Mouse (Mus musculus): ENCODE results near the gene Cacna1c. TPM values are rescaled to one million over a fixed set of nuclear protein-coding genes. Genes with fewer than 3 reads are reported as not detected.

The Cacna1c gene
- polyA plus RNA-seq, 2 experiments from 2014 or later = 0.49 to 1.4 TPM

- ATAC-seq = no peak
Observed at GRCm38 (mm10) chr6:118779201-118779600, 417.0 kb downstream of the Cacna1c start.

DNA sequence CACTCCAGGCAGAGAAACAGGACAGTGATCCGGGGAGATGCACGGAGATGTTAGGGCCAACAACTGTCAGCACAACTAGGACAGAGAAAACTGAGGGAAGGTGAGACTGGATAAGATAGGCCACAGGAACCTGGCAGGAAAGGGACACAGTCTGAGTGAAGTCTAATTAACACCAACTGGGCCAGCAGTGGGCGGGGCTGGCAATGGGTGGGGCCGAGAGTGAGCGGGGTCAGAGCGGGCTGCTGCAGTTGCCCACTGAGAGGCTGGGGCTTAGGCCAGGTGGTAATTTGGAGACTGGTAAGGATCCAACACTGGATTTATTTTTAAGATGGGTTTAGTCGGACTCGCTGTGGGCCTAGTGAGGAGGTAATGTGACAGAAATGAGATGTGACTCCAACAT is 418.8 kb downstream of the Cacna1c start:
- ATAC-seq = no peak

DNA sequence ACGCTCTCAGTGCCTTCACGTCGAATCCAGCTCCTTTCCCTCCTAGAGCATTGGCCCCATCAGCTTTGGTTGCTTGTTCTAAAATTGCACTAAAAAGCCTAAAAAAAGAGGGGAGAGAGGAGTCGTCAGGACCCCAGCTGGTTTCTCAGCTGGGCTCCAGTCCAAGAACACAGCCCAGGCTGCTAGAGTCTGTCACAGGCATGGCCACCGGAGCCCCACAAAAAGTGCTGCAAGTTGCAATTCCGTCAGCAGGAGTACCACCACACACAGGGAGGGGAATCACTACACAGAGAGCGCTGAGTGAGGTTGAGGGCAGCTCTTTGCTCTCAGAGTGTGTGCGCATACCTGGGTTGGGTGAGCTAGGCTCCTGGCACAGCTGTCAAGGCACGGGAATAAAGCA is 419.8 kb downstream of the Cacna1c start:
- ATAC-seq = no peak

DNA sequence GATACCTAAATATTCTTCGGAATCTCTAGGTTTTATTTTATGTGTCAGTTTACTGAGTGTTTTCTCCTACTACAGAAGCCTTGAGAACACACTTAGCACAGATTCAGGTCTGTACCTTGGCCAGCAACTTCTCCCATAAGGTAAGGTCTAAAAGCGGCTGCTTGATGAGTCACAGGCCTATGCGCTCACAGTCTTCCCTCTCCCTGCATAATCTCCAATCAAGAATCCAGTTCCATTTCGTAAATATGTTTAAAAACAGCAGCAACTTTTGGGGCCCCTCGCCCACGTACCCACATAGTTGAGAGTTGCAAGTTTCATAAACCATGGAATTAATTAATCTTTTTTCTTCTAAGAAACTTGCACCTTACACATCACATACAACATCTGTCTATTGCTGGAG is 423.6 kb downstream of the Cacna1c start:
- ATAC-seq = no peak

DNA sequence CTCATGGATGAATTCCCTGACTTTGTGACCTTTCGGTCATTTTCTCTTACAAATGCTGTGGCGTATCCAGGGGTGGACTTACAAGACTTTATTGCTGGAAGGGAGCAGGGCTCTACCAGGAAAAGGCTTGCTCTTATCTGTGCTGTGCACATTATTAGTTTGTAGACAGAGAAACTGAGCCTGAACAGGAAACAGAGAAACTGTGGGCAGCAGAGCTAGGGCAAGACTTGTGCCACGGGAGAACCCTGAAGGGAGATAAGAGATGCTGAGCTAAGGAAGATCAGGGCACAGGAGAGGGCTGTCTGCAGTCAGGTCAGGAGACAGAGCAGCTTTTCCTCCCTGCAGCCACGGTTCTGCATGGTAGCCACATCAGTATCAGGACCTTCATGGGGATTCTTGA is 425.1 kb downstream of the Cacna1c start:
- no peak for ATAC-seq

GRCm38 (mm10) chr6:118770396-118770795 is 425.8 kb downstream of the Cacna1c start:
- ATAC-seq = no peak

DNA sequence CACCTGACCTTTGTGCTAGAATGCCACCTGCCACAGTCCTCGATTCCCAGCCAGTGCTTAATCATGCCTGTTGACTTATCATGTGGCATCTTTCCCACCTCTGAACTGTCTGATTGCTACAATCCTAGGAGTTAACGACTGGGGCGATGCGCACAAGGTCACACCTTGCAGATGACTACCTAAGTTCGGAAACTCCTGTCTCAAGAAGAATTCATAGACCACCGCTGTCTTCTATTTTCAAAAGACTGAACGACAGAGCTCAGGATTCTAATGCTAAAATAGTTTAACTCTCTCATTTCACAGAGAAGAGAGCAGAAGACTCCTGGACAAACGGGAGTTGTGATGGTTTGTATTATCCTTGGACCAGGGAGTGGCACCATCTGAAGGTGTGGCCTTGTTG is 426.4 kb downstream of the Cacna1c start:
- no peak for ATAC-seq

DNA sequence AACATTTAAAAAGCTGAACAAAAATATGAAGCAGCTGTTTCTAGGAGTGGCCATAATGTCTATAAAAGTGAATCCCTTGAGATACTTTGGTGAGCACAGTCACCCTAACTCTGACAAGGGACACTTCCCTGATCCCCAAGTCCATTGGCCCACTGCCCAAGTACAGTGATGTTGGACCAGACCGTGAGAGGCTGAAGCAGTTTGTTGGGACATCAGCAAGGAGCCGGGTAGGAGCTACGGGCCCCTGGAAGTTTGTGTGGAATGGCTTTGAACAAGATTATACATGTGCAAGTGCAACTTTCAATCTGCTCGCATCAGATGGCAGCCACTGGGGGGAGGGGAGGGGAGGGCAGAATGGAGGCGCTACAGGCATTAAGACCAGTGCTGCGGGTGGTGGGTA is 428.5 kb downstream of the Cacna1c start:
- no peak for ATAC-seq

DNA sequence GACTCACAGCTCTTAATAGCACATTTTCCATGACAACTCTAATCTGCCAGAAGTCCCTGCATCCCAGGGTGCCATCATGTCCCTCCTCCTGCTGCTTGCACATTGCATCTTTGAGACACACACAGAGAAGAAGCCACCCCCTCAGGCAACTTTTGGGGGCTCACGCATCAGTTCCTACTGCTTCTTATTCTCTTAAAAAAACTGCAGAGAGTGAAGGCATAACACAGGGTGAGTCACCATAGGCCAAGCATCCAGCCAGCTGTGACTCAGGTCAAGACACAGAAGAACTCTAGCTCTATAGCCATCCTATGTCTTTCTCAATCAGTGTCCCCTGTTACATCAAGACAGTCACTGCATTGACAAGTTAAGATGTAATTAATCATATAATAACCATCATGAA is 431.0 kb downstream of the Cacna1c start:
- ATAC-seq = no peak

GRCm38 (mm10) chr6:118759015-118759414 is 437.2 kb downstream of the Cacna1c start:
- no peak for ATAC-seq

DNA sequence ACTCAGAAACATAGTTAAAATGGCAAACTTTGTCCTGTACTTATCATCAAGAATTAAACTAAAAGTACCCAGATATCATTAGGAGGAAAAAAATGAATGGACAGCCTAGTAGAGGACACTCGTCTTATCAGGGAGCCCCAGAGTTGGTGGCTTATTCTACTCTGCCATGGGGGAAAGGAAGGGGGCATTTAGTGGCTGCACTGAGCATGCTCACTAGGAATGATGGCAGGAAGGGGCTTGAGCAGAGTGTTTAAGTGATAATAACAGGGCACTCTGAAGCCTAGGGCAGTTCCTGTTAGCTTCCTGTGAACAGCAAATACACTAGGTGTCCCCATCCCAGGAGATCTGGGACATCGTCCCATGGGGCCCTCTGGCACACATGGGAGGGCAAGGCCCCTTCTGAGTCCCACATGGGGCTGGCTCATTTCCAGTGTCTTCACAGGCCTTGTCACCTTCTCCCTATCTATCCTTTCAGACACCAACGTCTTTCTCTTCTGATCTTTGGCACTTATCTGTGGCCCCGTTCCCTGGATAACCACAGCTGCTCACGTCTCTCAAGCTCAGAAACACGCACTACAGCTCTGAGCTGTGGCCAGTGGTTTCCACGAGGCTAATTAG is 437.8 kb downstream of the Cacna1c start:
- ATAC-seq = no peak

DNA sequence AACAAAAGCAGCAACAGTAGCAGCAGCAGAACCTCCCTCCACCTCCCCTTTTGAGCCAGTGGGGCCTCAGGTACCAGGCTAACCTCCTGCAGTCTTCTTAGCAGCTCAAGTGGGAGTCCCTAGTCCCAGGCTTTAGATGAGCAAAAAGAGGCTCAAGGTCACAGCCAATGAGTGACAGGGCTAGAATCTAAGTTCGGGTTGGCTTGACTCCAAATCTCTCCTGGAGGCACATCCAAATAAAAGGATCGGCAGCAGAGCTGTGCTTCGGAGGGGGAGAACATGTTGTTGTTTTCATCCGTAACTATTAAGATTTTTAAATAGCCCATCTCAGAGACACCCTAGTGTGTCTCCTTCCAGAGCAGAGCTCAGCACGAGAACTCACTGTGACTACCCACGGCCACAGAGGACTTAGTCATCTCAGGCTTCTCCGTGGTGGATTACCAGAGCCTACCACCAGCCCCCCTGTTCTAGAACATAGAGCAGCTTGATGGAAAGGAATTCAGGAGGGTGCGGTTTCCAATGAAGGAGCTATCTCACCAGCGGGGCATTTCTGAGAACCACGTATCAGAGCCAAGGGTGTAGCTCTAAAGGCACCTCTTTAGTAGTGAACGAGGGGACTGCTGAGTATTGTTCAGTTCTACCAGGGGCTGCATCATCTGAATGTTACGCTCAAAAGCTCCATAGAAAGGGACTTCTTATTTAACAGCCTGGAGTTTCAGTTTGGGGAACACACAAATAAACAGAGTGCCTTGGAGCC is 438.5 kb downstream of the Cacna1c start:
- ATAC-seq = no peak

DNA sequence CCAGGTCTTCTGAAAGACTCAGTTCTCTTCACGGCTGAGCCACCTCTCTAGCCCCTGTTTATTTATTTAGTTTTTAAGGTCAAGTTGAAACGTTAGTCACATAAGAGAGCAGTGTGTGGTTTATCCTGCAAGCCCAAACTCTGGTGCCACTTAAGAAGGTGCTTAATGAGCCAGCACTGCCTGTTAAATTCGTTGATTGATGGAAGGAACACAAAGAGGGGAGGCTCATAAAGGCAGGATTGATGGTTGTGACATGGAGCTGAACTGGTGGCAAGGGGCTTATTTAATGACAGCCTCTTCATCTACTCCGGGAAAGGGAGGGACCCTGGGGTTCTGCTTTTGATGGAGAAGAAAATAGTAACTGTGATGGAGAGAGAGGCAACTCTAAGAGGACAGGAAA is 439.7 kb downstream of the Cacna1c start:
- no peak for ATAC-seq

- no peak for ATAC-seq
Observed at GRCm38 (mm10) chr6:118755768-118756167, 440.4 kb downstream of the Cacna1c start.

GRCm38 (mm10) chr6:118754439-118754838 is 441.8 kb downstream of the Cacna1c start:
- ATAC-seq = no peak

DNA sequence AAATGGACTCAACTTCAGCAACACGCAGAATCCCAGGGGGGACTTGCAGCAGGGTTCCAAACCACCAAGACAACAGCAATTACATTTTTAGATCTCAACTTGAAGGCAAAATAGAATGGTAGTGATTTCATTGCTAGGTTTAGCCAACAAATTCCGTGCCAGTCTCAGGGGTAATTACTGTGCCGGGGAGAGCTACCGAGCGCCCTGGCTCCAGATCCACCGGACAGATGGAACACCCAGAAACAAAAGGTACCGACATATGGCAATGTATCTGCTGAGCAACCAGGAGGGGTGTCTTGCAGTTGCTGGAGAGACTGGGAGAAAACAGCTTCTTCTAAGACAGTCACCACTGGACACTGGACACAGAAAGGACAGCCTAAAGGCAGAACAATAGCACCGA is 442.4 kb downstream of the Cacna1c start:
- no peak for ATAC-seq

- ATAC-seq = no peak
Observed at GRCm38 (mm10) chr6:118753064-118753463, 443.2 kb downstream of the Cacna1c start.

DNA sequence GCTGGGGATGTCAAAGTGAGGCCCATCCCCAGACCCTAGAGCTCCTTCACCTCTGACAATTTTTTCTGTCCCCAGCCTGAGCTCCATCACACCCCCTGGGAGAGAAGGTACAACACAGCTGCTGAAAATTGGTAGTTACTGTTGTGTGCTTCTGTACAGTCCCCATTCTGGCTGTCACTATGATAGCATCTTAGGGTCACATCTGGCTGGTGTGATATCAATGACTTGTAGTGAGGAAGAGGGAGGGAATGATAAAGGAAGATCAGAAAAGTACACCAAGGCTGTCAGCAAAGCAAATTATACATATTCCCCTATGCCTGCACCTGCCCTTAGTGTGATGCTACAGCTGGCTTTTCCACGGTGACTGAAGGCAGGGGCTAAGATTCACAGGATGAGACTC is 446.9 kb downstream of the Cacna1c start:
- ATAC-seq = no peak

- no peak for ATAC-seq
Observed at GRCm38 (mm10) chr6:118742701-118743100, 453.5 kb downstream of the Cacna1c start.

GRCm38 (mm10) chr6:118741841-118742240 is 454.4 kb downstream of the Cacna1c start:
- ATAC-seq = no peak

GRCm38 (mm10) chr6:118739961-118740599 is 456.1 kb downstream of the Cacna1c start:
- ATAC-seq = no peak

DNA sequence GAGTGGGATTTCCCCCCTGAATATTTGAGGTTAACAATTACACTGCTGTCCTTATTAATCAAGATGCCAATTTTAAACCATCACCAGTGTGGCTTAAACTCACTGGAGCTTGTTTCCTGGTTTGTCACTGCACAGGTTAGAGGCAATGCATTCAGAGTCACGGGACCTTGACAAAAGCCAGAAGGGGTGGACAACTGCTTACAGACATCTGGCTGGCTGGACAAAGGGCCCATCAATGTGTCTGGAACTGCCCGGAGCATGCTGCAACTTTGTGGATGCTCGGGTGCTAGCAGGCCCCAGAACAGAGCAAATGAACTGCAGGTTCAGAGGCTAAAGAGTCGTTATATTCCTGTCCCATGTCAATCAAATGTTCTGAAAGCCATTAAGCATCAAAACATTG is 456.9 kb downstream of the Cacna1c start:
- ATAC-seq = no peak

DNA sequence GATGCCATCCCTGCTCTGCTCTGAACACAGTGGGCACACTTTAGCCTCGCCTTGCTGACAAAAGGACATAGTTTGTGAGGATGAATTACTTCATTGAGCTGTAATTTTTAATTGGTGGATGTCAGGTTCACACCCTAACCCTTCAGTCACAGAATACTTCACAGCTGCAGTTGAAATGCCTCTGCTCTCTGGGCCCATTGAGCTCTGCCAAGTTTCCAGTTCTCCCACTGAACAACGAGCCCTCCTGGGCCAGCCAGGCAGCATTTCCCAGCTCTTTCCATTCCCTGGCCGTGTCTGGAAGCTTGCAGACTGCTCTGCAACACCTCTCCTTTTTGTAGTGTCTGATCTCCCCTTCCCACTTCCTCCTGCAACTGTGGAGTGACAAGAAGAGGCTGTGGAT is 457.6 kb downstream of the Cacna1c start:
- no peak for ATAC-seq

- no peak for ATAC-seq
Observed at GRCm38 (mm10) chr6:118737078-118737477, 459.1 kb downstream of the Cacna1c start.

All from CD4-positive, CD25-positive, alpha-beta regulatory T cell, adult 4 months (primary cell).